Mouse (Mus musculus) R1 (cell line): ENCODE results near the gene Lrrc25.

ENCODE experiments used
- DNase-seq: peaks from one replicate; pipeline ENCODE4 v3.0.0-alpha.2; 2018; ENCODE audit warnings: low read depth, low spot score

The Lrrc25 gene

DNA sequence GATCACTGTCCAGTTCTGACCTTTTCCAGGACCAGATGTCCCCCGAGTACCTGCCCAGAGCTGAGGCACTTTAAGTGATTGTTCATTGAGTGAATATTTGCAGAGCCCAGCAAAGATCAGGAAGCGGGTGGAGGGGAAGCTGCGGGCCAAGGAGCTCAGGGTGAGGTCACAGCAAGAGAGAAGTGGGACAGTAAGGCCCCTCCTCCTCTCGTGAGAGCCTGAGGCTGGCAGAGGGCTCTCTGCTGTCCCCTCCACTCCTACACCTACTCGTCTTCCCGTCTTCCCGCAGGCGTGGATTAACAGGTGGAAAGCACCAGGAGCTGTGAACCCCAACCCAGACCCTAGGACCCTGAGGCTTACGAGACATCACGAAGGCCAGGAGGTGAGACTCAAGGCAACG, 690 bp downstream of the Lrrc25 start:
- no peak for DNase-seq

DNA sequence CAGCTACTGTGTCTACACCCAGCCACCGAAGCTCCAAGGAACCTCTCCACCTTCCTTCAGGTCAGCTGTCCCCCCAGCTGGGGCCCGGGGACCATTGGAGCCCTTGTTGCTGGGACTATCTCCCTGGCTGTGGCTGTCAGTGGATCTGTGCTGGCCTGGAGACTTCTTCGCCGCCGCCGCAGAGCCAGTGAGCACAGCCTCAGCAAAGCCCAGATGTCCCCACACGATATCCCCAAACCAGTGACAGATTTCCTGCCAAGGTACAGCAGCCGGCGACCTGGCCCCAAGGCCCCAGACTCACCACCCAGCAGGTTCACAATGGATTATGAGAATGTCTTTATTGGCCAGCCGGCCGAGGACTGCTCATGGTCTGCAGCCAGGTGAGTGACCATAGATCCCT, 2.0 kb downstream of the Lrrc25 start:
- DNase-seq: no peak

DNA sequence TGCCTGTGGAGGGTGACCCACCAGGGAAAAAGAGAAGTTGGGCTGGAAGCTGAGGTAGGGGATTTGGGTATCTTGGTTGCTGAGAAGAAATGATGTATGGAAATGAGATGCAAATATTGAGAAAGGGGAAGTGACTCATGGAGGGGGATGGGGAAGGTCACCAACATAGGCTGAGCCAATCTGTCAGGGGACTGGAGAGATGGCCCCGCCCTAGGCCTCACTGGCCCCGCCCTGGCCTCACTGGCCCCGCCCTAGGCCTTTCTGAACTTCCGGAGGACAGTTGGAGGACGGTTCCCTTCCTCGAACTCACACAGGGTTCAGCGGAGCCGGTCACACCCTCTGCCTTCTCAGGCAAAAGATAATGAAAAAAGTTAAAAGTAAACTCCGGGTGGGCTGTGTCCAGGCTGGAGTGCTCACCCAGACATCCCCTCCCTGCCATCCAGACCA, 3.0 kb downstream of the Lrrc25 start:
- peak; percentile 91 for DNase-seq

DNA sequence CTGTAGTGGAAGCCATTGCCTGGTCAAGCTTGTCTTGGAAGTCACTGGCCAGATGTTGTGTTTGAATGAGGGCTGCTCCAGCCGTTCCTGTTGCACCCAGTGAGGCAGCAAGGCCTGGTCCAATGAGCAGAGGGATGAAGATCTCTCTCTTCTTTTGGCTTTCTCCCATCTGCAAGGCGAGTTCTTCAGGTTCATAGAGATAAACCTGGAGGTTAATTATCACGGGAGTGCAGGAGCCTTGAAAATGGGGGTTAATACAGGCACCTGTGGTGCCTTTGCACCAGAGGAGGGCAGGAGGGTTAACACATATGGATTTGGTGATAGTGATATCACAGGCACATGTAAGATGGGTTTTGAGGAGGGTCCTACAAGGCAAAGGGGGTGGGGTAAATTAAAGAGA, 6.3 kb downstream of the Lrrc25 start:
- no peak for DNase-seq

DNA sequence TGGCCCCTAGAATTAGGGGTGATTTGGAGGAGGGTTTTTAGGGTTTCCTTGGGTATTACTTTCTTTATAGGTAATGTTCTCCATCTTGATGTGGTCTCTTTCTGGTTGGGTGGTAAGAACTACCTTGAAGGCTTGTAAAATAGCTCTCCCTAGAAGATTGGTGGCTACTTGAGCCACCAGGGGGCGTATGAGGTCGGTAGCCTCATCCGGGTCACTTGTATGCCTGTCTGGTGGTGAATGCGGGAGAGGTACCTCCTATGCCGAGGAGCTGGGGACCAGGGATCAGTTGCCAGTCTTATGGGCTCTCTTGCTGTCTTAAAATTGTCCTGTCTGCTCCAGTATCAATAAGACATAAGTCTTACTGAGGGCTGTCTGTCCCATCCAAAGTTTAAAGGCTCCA, 9.1 kb downstream of the Lrrc25 start:
- DNase-seq: peak; percentile 71

DNA sequence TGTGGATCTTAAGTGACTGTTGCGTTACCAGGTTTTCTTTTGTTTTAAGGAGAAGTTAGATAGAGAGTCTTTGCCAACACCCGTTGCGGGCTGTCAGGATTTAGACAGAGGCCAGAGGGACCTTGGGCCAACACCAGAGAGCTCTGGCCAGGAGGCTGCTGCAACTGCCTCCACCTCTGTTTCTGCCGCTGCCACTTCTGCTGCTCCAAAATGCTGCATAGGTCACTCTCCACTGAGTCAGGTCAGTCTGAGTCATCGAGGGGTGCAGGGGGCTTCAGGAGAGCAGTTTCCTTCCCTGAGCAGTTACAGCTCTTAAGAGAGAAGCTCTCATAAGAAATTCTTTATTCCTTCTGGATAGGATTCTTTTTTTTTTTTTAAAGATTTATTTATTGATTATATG, 11.1 kb downstream of the Lrrc25 start:
- no peak for DNase-seq

DNA sequence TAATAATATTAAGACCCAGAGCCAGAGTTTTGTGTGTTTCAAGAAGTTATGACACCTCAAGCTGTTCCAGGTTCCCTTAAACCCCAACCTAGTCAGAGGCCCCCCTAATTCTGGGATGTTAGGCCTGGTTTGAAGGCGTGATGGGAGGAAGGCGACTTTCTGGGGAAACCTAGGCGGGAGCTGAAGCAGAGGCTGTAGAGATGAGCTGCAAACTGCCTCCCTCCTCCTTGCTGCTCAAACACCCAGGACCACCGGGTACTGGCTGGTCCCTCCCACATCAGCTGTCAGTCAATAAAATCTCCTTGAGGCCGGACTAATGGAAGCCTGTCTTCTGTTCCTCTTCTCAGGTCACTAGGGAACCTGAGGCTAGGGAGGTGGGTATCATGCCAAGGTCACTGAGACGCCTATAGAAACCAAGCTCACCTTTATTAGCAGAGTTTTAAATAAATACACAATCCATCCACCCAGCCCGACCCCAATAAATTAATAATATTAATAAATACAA, 13.1 kb downstream of the Lrrc25 start:
- no peak for DNase-seq

DNA sequence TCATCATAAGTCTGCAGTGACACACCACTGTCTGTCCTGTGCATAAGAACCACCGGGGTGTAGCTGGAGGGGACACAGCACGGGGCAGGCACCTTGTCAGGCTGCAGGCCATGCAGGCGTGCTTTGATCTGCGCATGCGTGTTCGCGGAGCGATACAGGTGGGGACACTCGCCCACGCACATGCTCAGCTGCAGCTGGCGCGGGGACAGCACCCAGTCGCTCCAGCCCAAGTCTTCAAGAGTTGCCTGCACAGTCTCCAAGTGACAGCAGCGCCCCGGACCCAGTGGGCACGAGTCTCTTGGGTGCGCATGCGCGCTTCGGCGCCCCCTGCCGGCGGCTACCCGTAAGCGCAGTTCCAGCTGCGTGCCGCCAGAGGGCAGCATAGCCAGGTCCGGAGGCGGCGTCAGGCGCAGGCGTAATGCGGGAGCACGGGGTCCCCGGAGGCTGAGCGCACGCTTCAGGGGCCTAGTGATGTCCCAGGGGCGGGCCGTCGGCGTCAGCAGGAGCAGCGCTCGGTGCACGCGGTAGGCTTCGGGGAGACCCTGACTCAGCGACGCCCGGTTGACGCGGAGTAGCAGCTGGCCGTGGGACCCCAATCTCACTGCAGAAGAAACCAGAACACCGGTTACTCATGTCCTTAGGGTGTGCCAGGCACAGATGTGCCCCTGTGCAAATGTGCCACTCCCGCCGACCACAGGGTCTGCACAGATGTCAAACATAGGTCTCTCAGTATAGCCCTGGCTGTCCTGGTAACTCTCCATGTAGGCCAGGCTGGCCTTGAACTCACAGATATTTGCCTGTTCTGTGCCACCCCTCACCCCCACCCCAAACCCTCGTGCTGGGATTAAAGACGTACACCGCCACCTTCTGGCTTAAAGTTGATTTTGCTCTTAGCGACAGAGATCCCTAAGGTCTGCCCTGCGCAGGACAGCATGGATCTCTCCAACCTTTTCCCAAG, 13.9 kb downstream of the Lrrc25 start:
- DNase-seq: peak; percentile 92

DNA sequence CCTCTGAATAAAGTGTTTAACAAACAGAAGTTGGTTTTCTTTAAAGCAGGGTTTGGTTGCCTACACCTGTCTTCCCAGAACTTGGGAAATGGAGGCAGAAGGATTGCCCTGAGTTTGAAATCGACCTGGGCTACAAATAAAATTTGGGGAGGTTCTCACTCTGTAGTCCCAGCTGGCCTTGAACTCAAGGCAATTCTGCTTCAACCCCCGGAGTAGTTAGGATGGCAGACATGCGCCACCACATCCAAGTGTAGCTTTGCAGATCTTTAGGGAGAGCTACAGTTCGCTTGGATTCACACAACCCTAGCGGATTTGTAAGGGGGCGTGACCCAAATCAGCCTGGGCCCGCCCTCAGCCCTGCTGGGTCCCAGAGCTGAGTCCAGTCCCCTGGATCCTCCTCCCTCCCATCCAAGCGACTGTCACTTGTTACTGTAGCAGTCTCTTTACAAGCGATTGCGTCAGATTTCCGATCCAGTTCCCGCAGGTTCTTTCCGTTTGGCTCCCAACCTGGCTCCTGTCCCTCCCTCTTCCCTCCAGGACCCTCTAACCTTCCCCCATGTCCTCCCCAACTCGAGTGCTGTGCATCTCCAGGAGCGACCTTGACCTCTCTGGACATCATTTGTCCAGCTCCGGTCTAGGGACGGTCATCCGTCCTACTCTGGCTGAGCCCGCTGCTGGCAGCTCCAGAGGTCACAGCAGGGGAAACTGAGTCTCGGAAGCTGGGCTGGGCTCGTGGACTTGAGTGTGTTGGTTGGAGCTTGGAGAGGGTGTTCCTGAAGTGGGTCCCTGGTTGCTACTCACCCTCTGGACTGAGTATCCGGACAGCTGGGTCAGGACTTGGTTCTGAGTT, 14.8 kb downstream of the Lrrc25 start:
- DNase-seq: peak; percentile 94

DNA sequence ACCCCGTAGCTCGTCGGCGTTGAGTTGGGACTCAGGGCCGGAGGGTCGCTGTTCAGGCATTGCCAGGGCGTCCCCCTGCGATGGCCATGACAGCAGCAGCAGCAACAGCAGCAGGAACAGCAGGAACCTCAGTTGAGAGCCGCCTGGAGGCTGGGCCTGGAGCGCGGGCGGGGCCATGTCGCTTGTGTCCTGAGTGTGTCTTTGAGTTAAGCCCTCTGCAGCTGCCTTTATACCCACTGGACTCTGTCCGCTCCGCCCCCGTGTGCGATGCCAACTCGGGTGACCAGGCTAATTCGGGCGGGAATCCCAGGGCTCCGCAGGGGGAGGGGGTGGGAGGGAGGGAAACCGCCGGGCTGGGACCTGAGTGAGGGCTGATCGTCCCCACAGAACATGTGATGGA, 15.5 kb downstream of the Lrrc25 start:
- no peak for DNase-seq

DNA sequence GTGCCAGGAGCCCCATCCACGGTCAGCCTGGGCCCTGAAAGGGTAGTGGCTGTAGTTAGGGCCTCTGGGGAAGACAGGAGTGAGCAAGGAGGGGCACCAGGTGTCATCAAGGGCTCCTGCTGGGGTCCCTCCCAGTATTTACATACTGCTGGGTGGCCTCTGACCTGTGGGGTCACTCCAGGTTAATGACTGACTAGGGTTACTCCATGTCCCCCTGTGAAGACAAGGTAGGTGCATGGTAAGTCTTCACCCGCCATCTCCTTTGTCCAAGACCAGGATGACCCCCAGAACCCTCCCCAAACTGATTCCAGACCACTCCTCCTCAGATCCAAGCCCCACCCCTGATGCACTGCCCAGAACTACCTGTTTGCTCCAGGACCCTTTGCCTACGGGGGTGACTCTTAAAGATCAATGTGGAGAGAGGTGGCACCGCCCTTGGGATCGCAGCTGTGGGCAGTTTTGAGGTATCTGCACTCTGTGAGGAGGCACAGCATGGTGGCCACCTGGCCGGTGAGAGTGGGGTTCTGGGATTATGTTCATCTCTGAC, 16.5 kb downstream of the Lrrc25 start, which contains the start of gene Gdf15:
Gene Gdf15, minus strand, starts transcription at position 111 of the 547 bp plus-strand sequence.
- peak; percentile 69 for DNase-seq

DNA sequence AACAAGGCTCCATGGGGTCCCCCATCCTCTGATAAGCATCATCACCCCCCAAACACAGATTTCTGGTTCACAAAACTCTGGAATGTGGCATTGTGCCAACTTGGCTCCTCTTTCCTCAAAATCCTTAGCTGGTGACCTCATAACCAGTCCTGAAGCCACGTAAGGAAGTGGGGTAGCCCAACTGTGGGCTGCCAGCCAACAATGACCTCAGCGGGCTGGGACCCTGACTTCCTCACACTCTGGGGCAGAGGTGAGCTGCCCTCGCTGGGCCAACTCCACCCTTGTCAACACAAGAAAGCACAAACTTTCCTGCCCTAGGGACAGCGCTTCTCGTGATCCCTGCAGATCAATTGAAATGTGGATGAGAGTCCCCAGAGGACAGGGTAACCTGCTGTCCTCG, 18.1 kb downstream of the Lrrc25 start:
- no peak for DNase-seq

DNA sequence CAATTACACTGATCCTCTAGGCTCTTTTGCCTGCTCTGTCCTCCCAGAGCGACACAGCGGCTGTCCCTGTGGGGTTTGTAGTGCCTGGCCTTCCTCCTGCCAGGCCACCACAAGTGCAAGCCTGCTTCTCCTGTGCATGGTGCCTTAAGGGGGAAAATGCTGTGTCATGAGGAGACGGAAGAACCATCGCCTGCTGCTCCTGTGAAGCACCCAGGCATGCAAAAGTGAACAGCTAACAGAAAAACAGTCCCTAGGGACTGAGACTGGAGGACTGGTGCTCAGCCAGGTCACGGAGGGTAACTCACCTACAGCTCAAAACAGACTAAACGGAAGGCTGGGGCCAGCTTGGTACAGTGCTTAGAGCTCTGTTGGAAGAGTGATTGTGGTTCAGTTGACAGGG, 19.6 kb downstream of the Lrrc25 start:
- DNase-seq: no peak

DNA sequence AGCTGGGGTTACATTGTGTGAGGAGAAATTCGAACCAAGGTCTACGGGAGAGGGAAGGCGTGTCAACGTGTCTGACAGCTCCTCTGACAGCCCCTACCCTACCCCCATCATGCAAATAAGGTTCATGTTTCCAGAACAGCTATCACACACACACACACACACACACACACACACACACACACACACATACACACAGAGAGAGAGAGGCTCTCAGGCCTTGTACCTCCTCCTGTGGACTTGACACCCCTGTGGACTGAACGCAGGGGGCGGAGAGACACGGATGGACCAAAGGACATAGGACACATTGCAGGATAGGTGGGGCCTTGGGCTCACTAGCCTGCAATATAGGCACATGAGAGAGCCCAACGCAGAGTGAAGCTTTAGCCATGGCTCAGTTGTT, 20.9 kb downstream of the Lrrc25 start:
- no peak for DNase-seq

DNA sequence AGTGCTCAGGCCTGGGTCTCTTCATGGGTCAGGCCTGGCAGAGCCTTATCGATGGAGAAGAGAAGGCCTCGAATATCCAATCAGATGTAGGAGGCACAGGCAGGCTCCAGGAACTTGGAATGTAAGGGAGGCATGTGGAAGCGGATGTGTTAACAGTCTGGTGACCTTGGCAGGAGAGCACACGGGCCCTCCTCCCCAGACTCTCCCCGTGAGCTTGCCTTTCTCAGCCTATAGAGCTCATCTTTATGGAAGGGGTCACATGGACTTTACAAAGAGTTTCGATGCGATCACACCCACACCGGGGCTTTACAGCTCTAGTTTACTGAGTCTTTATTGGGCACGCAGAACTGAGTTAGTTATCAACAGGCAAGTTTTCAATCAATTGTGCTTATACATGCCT, 22.8 kb downstream of the Lrrc25 start:
- peak; percentile 81 for DNase-seq

DNA sequence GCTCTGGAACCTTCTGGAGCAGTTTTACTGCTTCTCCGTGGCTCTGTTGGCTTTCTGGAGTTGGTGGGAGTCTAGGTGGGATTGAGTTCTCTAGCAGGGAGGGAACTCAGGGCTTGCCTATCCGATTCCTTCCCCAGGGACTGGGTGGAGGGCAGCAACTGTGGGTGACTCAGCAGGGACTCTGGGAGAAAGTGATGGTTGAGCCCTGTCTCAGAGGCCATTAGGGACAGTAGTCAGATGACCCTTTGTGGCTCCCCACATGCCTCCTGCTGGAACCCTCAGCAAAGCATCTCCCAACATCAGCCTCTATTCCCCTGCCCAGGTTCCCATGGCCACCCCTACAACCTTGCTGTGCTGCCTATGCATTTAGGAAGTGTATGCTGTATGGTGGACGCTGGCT, 27.1 kb downstream of the Lrrc25 start:
- no peak for DNase-seq

DNA sequence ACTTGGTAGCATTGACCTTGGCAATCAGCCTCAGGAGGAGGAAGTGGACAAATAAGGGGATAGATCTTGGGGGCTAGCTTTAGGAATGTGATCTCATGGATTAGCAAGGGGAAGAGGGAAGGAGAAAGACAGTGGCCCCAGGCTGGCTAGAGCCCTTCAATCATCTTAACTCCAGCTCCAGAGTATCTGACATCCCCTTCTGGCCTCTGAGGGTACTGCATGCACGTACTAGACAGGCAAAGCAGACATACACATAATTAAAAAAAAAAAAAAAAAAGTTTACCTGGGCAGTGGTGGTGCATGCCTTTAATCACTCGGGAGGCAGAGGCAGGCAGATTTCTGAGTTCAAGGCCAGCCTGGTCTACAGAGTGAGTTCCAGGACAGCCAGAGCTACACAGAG, 28.1 kb downstream of the Lrrc25 start:
- DNase-seq: peak; percentile 93

DNA sequence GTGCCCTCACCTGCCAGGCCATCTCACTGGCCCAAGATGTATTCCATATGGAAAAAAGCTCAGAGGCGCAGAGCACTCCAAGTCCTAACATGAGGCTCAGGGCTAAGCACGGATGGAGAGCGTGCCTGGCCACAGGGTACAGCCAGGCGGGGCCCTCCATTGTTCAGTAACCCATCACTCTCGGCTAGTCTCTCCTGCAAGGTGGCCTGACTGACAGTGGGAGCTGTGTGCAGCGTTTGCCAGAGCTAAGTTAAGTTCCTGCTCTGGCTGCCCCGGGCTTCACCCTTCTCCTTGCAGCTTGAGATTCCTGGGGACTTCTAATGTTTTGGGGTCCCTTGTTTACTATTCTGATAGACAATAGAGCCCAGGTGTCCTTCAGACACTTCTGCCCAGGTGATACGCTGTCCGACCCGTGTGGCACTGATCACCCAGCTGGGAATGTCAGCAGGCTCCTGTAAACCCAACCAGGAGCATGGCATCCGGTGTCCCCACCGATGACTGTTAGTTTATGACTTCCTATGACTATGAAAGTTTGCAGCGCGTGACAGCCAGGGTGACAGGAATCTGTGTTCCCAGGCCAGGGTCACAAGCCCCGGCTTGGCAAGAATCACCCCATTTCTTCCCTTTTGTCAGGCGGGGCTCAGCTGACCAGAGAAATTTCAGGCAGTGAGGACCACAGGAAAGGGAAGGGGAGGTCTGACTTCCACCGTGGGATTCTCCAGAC, 29.7 kb downstream of the Lrrc25 start:
- DNase-seq: no peak

DNA sequence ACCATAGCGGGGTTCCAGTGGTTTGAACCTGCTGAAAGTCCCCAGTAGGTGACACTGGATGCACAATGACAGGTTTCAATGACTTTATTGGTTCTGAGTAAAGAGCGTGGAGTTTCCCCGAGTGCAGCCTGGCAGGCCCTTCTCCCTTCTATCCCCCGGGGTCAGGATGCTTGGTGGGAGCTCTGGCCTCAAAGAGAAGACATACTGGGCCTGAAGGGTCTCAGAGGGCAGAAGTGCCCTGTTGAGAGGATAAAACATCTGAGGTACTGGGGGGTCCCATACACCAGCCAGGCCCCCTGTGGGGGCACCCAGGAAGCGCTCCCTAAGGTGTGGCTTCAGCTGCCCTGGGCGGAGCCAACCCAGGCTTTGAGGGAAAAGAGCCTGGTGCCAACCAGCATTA, 30.4 kb downstream of the Lrrc25 start:
- no peak for DNase-seq

DNA sequence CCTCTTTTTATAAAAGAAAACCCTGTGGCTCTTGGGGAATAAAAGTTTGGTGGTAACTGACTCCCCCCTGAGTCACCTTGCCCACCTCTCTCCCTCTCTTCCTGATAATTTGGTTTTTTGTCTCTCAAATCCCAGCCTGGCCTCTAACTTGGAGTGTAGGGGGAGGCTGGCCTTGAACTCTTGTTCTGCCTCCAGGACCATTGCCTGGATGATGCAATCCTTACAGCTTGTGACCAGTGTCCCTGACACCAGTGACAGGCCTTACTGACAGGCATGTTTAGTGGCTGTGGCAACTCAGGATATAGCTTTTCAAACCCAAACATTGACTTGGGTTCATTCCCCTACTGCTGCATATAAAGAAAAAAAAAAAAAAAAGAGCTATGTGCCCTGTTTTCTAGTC, 30.8 kb downstream of the Lrrc25 start:
- DNase-seq: no peak
